Mouse (Mus musculus) liver, adult 10 weeks (tissue): Measurements from ENCODE around the gene Lamtor4. TPM values are rescaled to one million over a fixed set of nuclear protein-coding genes. Genes with fewer than 3 reads are reported as not detected.

Experiments used
- polyA plus RNA-seq: library from polyadenylated mRNA; stranded (reverse); fragments of 350-450 nt; fragmentation: Illumina TruSeq; extraction: RNeasy Lipid Tissue Mini Kit (QIAGEN cat#74804); gene quantifications from one replicate; pipeline ENCODE4 v1.2.3, GENCODE M21; 2014; ENCODE audit warnings: low read depth, low replicate concordance

The Lamtor4 gene
- polyA plus RNA-seq, result 1.3 TPM

DNA sequence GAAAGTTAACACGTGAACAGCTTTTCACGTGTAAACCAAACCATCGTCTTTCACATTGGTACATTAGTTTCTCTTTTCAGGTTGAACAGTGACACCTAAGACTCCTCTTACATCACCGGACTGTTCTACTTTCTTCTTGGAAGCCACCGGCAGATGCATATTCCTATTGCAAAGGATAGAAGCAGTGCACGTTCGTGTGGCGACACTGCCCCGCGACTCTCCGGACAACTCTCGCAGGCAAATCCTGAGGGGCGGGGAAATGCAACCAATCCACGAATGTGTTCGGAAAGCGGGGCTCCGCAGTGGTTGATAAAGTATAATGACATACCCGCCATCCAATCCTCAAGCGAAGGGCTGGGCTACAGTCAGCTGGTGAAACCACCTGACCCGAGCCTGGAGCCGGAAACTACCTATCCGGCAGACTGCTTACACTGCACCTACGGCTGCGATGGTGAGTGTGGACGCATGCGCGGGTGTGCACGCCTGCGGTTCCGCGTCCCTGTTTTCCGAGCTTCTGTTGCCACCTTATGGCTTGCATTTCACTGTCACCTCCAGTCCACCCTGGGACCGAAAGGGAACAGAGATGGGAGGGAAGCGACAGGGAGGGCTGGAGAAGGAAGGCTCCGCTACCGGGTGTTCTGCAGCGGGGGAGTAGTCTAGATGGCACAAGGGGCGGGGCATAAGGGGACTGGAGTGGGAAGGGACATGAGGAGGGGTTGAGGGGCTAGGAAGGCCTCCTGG, at the start of gene Lamtor4:
TSS of gene Lamtor4 (plus strand) at position 130 of the 741 bp plus-strand sequence.

GRCm38 (mm10) chr5:138225700-138226099, 29.6 kb upstream of the Lamtor4 start, which contains the start of gene Nxpe5:
Gene Nxpe5 (plus strand): TSS chr5:138225898.

GRCm38 (mm10) chr5:138263260-138264206, 8.3 kb downstream of the Lamtor4 start, which contains the start of gene BC037034:
Gene BC037034 (minus strand): TSS chr5:138264033.

GRCm38 (mm10) chr5:138272409-138272923, 17.2 kb downstream of the Lamtor4 start, which contains the start of gene Gal3st4:
Gene Gal3st4 (minus strand): TSS chr5:138272840.

DNA sequence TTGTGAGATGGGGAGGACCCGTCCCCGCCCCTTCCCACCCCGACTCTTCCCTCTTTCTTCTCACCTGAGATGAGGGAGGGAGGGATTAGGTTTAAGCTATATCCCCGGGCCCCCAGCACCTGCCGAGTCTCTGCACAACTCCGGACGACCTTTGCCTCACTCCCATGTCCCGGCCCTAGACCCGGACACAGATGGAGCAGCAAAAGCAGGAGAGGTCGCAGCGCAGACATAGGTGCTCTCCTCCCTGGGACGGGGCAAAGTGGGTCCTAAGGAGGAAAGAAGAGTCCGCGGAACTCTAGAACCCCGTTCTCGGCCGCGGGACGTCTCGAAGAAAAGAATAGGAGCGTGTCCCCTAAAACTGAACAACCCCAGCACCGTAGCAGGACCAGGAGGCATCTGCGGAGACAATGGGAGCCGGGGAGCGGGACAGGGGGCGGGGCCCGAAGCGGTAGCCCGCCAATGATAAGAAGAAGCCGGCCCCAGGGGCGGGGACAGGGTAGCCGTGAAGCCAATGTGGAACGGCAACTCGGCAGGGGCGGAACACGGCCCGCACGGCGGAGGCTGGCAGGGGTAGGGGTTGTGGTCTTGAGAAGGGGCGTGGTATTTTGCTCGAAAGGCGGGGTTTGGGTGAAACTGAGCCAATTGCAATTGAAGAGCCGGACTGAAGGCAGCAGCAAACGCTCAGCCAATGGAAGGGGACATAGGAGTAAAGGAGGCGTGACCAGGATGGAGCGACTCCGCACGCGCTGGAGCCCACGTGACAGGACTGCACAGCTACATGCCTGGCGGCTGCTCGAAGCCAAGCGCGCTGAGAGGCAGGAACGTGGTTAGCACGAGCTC, 24.5 kb downstream of the Lamtor4 start, which contains the start of the genes Gm43720, Gpc2 and Stag3:
TSS of gene Gm43720 (minus strand) at position 374 of the 840 bp plus-strand sequence.
TSS of gene Gpc2 (minus strand) at position 421 of the 840 bp plus-strand sequence.
TSS of gene Stag3 (plus strand) at position 656 of the 840 bp plus-strand sequence.

Other genes with a start within 250 kb of the Lamtor4 start
- gene Smok3a, start 234.2 kb upstream of the Lamtor4 start, polyA plus RNA-seq, result not detected
- not detected for gene Smok3b, start 234.1 kb upstream of the Lamtor4 start, polyA plus RNA-seq
- gene Smok3c, start 202.3 kb upstream of the Lamtor4 start, polyA plus RNA-seq, result not detected
- 22.7 TPM for gene Zkscan1, start 170.4 kb upstream of the Lamtor4 start, polyA plus RNA-seq
- 10.4 TPM for gene Zscan21, start 138.6 kb upstream of the Lamtor4 start, polyA plus RNA-seq
- gene Zfp113, start 99.7 kb upstream of the Lamtor4 start, polyA plus RNA-seq, result 6.7 TPM
- gene Cops6, start 94.4 kb upstream of the Lamtor4 start, polyA plus RNA-seq, result 67.4 TPM
- 2.3 TPM for gene Ap4m1, start 83.5 kb upstream of the Lamtor4 start, polyA plus RNA-seq
- gene Mcm7, start 83.1 kb upstream of the Lamtor4 start, polyA plus RNA-seq, result 6.4 TPM
- 4.8 TPM for gene Taf6, start 68.0 kb upstream of the Lamtor4 start, polyA plus RNA-seq
- 4.6 TPM for gene Cnpy4, start 68.0 kb upstream of the Lamtor4 start, polyA plus RNA-seq
- 0.29 TPM for gene Mblac1, start 61.2 kb upstream of the Lamtor4 start, polyA plus RNA-seq
- not detected for gene Nxpe5, start 29.6 kb upstream of the Lamtor4 start, polyA plus RNA-seq
- gene BC037034, start 8.6 kb downstream of the Lamtor4 start, polyA plus RNA-seq, result 1.8 TPM
- not detected for gene Gal3st4, start 17.4 kb downstream of the Lamtor4 start, polyA plus RNA-seq
- gene Gm43720, start 24.5 kb downstream of the Lamtor4 start, polyA plus RNA-seq, result not detected
- gene Gpc2, start 24.5 kb downstream of the Lamtor4 start, polyA plus RNA-seq, result 0.13 TPM
- gene Stag3, start 24.8 kb downstream of the Lamtor4 start, polyA plus RNA-seq, result not detected
- not detected for gene Pvrig, start 86.5 kb downstream of the Lamtor4 start, polyA plus RNA-seq
- gene Zfp157, start 186.0 kb downstream of the Lamtor4 start, polyA plus RNA-seq, result 7.2 TPM